Comparison of ENCODE assay signal across 11 mouse cellular contexts in genomic region chr11:84271948-84272347, GRCm38 (mm10).
DNase-seq lines count a peak whose midpoint lies in the region; ATAC-seq and TF ChIP-seq lines count a peak whose summit lies in the region.
"Had no signal": no experiment of that assay in that cellular context is flagged by ENCODE, and none has a peak within 500 bp of the region (broad histone marks: within the 10 kb centered on the region; RNA-seq: fewer than 3 reads in every experiment).

No protein-coding gene starts in this region.

- ATAC-seq in heart, embryonic 12.5 days (ENCODE audit: insufficient number of reproducible peaks, low FRiP score), result no peak
- no peak for ATAC-seq in forebrain, postnatal 0 days
- ATAC-seq in intestine, embryonic 16.5 days, result no peak

- peaks cover 7% of the 10 kb centered on the region for H3K4me1 ChIP-seq in heart, embryonic 12.5 days (replicated peaks)
- H3K4me1 ChIP-seq in forebrain, postnatal 0 days (ENCODE audit: insufficient read depth), result no peaks in the 10 kb centered on the region
- peaks cover 49% of the 10 kb centered on the region for H3K4me1 ChIP-seq in midbrain, embryonic 10.5 days
- H3K4me1 ChIP-seq in intestine, embryonic 16.5 days (ENCODE audit: control insufficient read depth, insufficient read depth, low read length), result no peaks in the 10 kb centered on the region

- no peaks in the 10 kb centered on the region for H3K9me3 ChIP-seq in heart, embryonic 12.5 days (replicated peaks)
- no peaks in the 10 kb centered on the region for H3K9me3 ChIP-seq in forebrain, postnatal 0 days (ENCODE audit: low read length)
- H3K9me3 ChIP-seq in midbrain, embryonic 10.5 days (replicated peaks), result 0 out of 2 replicates have a peak, but pooled peaks cover 3% of the 10 kb centered on the region
- H3K9me3 ChIP-seq in intestine, embryonic 16.5 days (ENCODE audit: control insufficient read depth, low read length), result no peaks in the 10 kb centered on the region
- H3K9me3 ChIP-seq: G1E had no signal

- TF ChIP-seq CTCF in forebrain, postnatal 0 days (IDR thresholded peaks at IDR 0.05; ENCODE audit: low read depth), result no peak

- peaks cover 21% of the 10 kb centered on the region for H3K36me3 ChIP-seq in heart, embryonic 12.5 days
- peaks cover 41% of the 10 kb centered on the region for H3K36me3 ChIP-seq in forebrain, postnatal 0 days (ENCODE audit: insufficient read depth)
- peaks cover 59% of the 10 kb centered on the region for H3K36me3 ChIP-seq in midbrain, embryonic 10.5 days
- H3K36me3 ChIP-seq in intestine, embryonic 16.5 days (ENCODE audit: control insufficient read depth, insufficient read depth, low read length), result peaks cover 5% of the 10 kb centered on the region; the same call in 1 of the 2 replicates

- no peak overlapping the region for H3K4me2 ChIP-seq in heart, embryonic 12.5 days
- H3K4me2 ChIP-seq in forebrain, postnatal 0 days (ENCODE audit: low read depth), result no peak overlapping the region
- no peak overlapping the region for H3K4me2 ChIP-seq in intestine, embryonic 16.5 days (ENCODE audit: low read depth, low read length)

- no peak overlapping the region for H3K4me3 ChIP-seq in heart, embryonic 12.5 days
- H3K4me3 ChIP-seq in forebrain, postnatal 0 days (ENCODE audit: low read depth, low read length), result no peak overlapping the region
- H3K4me3 ChIP-seq in midbrain, embryonic 10.5 days, result no peak overlapping the region
- no peak overlapping the region for H3K4me3 ChIP-seq in intestine, embryonic 16.5 days (ENCODE audit: low read length)

- H3K9ac ChIP-seq in heart, embryonic 12.5 days, result no peak overlapping the region; the same call in 1 of the 2 replicates
- no peak overlapping the region for H3K9ac ChIP-seq in forebrain, postnatal 0 days
- no peak overlapping the region for H3K9ac ChIP-seq in intestine, embryonic 16.5 days (ENCODE audit: low read depth, low read length)

- no peak for DNase-seq in heart, adult 18-20 months
- DNase-seq in forebrain, postnatal 0 days, result peak; percentile 14
- peak; percentile 36 for DNase-seq in midbrain, embryonic 10.5 days (ENCODE audit: low spot score)
- DNase-seq in retina, postnatal 1 day, result peak; percentile 47
- no peak for DNase-seq in cerebellum, postnatal 14 days
- no peak for DNase-seq in cerebellum, postnatal 25 days
- DNase-seq: cerebellum, adult 11 months; right cerebral cortex, postnatal 4 days had no signal

- 0 out of 2 replicates have a peak overlapping the region, but pooled peaks have one; percentile 23 for H3K27ac ChIP-seq in heart, embryonic 12.5 days (ENCODE audit: poor library complexity, severe bottlenecking)
- 0 out of 2 replicates have a peak overlapping the region, but pooled peaks have one; percentile 9 for H3K27ac ChIP-seq in forebrain, postnatal 0 days (ENCODE audit: low read depth, low read length)
- H3K27ac ChIP-seq in midbrain, embryonic 10.5 days (replicated peaks), result peak overlapping the region; percentile 68; the same call in 1 of the 2 replicates
- H3K27ac ChIP-seq in intestine, embryonic 16.5 days (ENCODE audit: low read length), result no peak overlapping the region

- H3K27me3 ChIP-seq in heart, embryonic 12.5 days (replicated peaks), result no peaks in the 10 kb centered on the region
- no peaks in the 10 kb centered on the region for H3K27me3 ChIP-seq in forebrain, postnatal 0 days (ENCODE audit: insufficient read depth, low read length)
- H3K27me3 ChIP-seq in midbrain, embryonic 10.5 days (ENCODE audit: low read depth, poor library complexity, severe bottlenecking), result no peaks in the 10 kb centered on the region
- H3K27me3 ChIP-seq in intestine, embryonic 16.5 days (replicated peaks; ENCODE audit: control insufficient read depth, insufficient read depth, low read length), result no peaks in the 10 kb centered on the region

- WGBS in heart, embryonic 12.5 days, result 88% methylated on average over 10 of the region's 10 CpGs
- 44% methylated on average over 10 of the region's 10 CpGs for WGBS in forebrain, postnatal 0 days
- WGBS in midbrain, embryonic 10.5 days, result 57% methylated on average over 10 of the region's 10 CpGs
- 85% methylated on average over 10 of the region's 10 CpGs for WGBS in intestine, embryonic 16.5 days

Comparison
In these comparisons a context has a peak if more than half of its experiments do, and no peak if none do; other contexts are left out.
1. DNase-seq: peak in forebrain, postnatal 0 days (single experiment), midbrain, embryonic 10.5 days (single experiment) and retina, postnatal 1 day (single experiment); none in heart, adult 18-20 months (0 of 2), cerebellum, postnatal 14 days (0 of 2) and cerebellum, postnatal 25 days (0 of 2).